Mouse (Mus musculus): ENCODE data around the gene Riox1. TPM values are rescaled to one million over a fixed set of nuclear protein-coding genes. Genes with fewer than 3 reads are reported as not detected.
"Not testable (repeated sequence)": the region's sequence is repeated elsewhere in the genome, so short reads cannot be mapped to it uniquely, and the experiment has no call there.

Gene Riox1
- total RNA-seq (2021) = 10 to 100 TPM; 16.2 to 17.1 TPM

DNA sequence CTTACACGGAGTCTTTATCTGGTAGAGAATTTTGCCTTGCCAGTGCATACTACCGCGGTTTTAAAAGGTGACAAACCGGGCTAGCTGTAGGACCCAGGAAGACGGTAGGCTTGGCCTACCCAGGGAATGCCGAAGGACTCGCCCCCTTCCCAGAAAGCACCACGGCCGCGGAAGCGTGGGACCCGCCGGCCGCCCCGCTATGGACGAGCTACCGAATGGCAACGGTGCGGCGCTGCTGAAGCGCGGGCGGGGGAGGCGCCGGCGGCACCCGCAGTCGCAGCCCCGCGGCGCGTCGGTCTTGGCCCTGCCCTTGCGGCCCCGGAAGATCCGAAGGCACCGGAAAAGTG, at the start of gene Riox1:
Gene Riox1, plus strand, starts transcription at position 116 of the 347 bp plus-strand sequence.
- intact Hi-C loops (cut with DNase I) = no loop called here
- peak; percentile 82 for DNase-seq

DNA sequence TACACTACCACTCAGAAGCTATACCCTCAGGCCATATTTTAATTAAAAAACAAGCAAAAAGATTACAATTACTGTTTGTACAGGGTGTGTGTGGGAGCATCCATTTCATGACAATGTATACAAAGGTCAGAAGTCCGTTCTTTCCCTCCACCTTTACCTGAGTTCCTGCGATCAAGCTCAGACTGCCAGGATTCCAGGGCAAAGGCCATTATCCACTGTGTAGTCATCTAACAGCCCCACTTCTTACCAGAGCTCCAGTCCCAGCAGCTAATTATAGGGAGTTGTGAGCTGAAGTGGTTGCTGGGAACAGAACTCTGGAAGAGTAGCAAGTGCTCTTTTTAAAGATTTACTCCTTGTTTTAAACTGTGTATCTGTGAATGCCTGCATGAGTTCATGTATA, 40.0 kb upstream of the Riox1 start:
- intact Hi-C loops (cut with DNase I) = no loop called here
- DNase-seq = no peak

- no peak for DNase-seq
- intact Hi-C loops (cut with DNase I) = no loop called here
Measured at GRCm38 (mm10) chr12:83914202-83914740, 36.1 kb upstream of the Riox1 start.

DNA sequence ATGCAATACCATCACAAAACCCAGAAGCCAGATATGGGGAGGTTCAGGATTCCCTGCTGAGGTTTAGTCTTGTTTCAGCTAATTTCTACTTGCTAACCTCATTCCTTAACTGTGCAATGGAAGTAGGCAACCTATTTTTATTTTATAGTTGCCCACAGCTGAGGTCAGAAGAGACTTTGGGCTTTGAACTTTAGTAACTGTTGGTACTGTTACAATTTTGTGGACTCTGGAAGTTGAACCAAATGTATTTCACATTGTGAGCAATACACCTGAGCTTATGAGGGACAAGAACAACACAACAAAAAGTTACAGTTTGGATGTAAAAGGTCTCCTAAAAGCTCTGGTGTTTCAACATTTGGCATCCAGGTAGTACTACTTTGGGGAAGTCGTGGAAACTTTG, 35.6 kb upstream of the Riox1 start:
- no peak for DNase-seq
- intact Hi-C loops (cut with DNase I) = no loop called here

DNA sequence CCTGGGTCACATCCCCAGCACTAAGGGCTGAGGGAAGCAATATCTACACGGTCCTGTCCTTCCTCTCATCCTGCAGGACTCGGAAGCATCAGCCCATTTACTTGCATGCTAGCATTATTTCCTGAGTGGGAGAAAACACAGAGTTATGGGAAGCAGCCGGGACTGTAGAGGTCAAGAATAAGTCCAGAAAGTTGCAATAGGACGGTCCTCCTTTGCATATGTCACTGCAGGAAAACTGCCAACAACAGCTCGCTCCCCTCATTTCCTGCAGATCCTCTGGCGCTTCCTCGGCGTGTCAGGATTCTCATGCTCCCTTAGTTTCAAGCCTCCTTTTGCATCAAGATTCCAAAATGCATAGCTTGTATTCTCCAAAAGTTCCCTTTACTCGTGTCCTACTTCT, 33.5 kb upstream of the Riox1 start:
- intact Hi-C loops (cut with DNase I) = no loop called here
- DNase-seq = no peak

- intact Hi-C loops (cut with DNase I) = no loop called here
- peak; percentile 42 for DNase-seq
Measured at GRCm38 (mm10) chr12:83920721-83921441, 29.5 kb upstream of the Riox1 start.

- DNase-seq = peak; percentile 98
- intact Hi-C loops (cut with DNase I) = no loop called here
Measured at GRCm38 (mm10) chr12:83921535-83922381, 28.6 kb upstream of the Riox1 start, which contains the start of gene Numb. Gene Numb (minus strand): TSS chr12:83921934.

GRCm38 (mm10) chr12:83922724-83923485, 27.5 kb upstream of the Riox1 start:
- intact Hi-C loops (cut with DNase I) = no loop called here
- DNase-seq = no peak

- no peak for DNase-seq
- intact Hi-C loops (cut with DNase I) = no loop called here
Measured at GRCm38 (mm10) chr12:83923486-83923859, 26.9 kb upstream of the Riox1 start.

DNA sequence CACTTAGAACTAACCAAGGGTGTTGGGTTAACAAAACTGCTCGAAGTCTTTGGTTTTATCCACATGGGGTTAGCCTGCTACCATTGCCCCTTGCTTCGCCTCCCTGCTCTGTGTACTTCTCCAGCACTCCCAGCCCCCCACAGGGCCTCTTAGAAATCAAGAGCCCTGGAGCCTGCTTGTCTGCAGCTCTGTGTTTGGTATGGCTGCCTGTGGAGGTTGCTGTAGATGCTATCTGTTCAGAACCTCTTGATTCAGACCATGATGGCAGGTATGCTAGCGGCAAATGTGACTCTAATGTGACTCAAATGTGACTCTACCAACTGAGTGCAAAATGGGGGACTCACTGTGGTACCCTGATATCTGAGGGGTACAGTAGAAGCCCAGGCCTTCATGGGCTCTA, 26.1 kb upstream of the Riox1 start:
- intact Hi-C loops (cut with DNase I) = no loop called here
- DNase-seq = no peak

DNA sequence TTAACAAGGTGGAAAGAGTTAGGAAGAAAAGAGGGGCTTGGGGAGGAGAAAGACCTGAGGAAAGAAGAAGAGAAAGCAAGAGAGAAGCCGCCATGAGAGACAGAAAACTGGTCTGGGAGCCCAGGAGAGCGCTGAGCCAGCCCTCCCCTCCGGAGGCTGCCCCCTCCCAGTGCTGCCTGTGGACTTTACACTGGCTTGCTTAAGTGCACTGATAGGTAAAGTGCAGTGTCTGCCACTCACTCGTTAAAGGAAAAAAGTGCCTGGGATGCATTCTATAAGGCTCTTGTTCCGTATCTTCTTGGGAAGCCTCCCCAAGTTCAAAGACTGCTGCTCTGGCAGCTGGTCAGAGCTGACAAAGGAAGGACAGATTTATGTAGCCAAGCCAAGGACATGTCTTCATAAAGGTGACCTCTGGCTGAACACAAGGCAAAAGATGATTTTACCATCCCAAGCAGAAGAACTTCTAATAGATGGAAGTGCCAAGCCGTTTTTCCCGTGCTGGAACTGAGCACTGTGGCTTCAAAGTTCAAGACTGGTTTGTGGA, 25.2 kb upstream of the Riox1 start:
- intact Hi-C loops (cut with DNase I) = no loop called here
- DNase-seq = no peak

- DNase-seq = no peak
- intact Hi-C loops (cut with DNase I) = no loop called here
Measured at GRCm38 (mm10) chr12:83926061-83926460, 24.3 kb upstream of the Riox1 start.

- intact Hi-C loops (cut with DNase I) = no loop called here
- no peak for DNase-seq
Measured at GRCm38 (mm10) chr12:83927747-83928146, 22.7 kb upstream of the Riox1 start.

DNA sequence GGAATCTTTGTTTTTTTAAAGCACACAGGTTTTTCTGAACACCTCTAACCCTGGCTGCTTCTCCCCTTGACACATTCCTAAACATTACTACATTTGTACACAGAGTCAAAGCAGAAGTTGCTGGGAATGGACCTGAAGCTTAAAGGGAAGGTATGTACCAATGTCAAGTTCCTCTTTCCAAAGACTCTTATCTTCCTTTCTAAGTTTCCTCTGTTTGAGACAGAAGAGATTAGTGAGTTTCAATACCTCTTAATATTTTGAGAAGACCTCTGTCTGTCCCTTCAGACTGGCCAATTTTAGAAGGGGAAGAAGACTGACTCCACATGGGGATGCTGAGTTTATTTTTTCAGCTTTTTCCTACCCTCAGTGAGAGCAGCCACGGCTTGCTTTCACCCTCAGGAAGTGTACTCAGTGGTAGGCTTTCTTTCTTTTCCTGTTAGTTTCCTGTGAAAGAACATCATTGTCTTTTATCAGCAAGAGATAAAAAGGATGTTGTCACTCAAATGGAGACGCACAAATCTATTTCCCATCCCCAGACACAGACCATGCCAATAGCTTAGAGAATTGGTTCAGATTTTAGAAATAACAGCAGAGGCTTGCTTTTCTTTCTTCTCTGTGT, 21.1 kb upstream of the Riox1 start:
- no peak for DNase-seq
- intact Hi-C loops (cut with DNase I) = no loop called here

DNA sequence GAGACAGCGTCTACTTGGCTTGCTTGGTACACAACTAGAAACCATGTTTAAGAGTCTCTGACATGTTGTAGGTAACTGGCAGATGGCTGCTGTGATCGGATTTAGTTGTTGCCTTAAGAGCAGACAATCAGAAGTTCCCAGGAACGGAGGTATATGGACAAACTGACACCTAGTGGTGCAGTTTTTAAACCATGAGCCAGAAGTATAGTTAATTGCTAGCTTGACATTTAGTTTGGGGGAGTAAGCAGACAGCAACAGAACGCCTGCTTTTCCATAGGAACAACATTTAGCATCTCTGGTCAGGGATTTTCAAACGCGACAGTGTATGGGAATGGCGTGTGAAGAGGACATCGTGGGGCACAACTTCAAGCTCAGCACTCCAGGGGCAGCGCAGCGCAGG, 12.8 kb upstream of the Riox1 start:
- no peak for DNase-seq
- intact Hi-C loops (cut with DNase I) = no loop called here

- DNase-seq; intact Hi-C loops (cut with DNase I): not testable (repeated sequence)
Measured at GRCm38 (mm10) chr12:83938592-83938991, 11.8 kb upstream of the Riox1 start.

- intact Hi-C loops (cut with DNase I) = no loop called here
- no peak for DNase-seq
Measured at GRCm38 (mm10) chr12:83939332-83939731, 11.1 kb upstream of the Riox1 start.

GRCm38 (mm10) chr12:83940031-83940430, 10.4 kb upstream of the Riox1 start:
- DNase-seq = no peak
- intact Hi-C loops (cut with DNase I) = no loop called here

DNA sequence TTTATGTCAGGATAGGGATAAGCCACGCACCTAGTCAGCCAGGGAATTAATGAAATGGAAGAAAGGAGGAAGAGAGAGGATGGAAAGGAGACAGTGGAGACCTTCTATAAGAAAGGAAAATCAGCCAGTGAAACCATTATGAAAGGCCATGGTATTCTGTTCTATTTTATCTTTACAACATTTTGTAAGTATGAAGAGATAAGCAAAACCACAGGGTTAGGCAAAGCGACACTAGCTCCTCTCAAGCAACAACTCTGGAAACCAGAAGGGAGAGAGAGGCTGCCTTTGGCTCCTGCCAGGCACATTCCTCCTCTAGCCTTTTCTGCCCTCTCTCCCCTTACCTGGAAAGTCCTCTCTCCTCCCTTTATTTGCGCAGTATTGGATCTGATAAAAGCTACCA, 8.5 kb upstream of the Riox1 start:
- no peak for DNase-seq
- intact Hi-C loops (cut with DNase I) = no loop called here

DNA sequence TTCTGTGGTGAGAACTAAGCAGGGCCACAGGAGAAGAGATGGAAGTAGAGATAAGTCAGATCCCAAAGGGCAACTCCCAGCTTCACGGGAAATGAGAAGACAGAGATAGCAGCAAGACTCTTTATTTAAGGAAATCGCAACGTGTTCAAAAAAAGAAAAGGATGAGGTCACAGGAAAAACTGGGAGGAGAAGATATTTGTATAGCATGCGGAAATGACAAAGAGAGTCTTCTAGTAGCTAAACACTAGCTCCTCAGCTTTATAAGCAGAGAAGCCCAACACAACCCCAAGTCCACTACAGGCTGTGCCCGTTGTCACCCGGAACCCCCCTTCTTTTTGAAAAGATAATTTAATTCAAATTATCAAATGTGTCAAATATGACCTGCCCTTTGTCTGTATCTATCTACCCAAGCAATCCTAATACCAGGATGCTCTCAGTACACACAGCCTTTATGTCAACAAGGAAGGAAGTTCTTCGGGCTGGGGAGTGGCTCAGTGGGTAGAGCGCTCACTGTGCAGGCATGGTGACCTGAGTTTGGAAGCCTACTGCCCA, 3.1 kb upstream of the Riox1 start:
- intact Hi-C loops (cut with DNase I) = no loop called here

More for the DNA sequence above, 3.1 kb upstream of the Riox1 start:
- DNase-seq = no peak

Data from left cerebral cortex, postnatal 4 days (tissue).